ENCODE assay signal across 9 mouse cellular contexts in the genomic region with DNA sequence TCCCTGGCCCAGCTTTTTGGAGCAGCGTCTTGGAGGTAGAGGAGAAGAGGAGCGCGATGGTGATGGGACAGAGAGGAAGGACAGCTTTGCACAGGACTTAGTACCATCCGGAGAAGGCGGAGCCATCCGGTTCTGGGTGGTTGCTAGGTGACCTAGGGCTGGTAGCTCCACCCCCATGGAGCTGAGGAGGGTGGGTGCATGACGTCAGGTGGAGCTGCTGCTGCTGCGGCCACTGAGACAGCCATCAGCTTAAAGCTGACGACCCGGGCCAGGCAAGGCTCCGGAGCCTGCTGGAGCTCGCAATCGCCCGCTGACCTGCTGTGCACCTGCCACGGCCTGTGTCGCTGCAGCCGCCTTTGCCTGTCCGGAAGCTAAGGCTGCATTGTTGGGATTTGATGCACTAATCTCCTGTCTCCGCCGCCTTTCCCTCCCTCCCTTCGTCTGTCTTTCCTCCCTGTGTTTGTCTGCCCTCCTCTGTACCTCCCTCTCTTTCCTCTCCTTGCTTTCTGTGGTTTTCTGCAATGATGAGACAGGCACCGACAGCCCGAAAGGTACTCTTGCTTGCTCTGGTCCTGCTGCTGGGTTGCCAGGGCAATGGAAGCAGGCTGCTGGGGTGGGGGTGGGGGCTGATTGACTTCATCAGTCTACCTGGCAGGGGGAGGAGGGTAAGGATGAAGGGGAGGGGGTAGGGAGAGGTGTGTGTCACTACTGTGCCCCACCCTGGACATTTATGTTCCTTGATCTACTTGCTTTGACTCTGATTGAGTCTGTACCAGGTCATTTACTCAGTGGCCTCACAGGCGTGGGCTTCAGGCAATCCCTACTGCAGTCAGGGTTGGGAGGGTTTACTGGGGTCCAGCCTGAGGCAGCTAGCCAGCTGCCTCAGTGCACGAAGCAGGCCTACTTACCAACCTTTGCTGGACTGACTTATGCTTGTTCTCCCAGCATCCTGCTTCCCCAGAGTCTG. TPM values are rescaled to one million over a fixed set of nuclear protein-coding genes. Genes with fewer than 3 reads are reported as not detected.
DNase-seq lines count a peak whose midpoint lies in the region; ATAC-seq and TF ChIP-seq lines count a peak whose summit lies in the region.
"Had no signal": no experiment of that assay in that cellular context is flagged by ENCODE, and none has a peak within 500 bp of the region (broad histone marks: within the 10 kb centered on the region; RNA-seq: fewer than 3 reads in every experiment).

No protein-coding gene starts in this region.

- peaks cover 55% of the 10 kb centered on the region for H3K36me3 ChIP-seq in embryonic facial prominence, embryonic 14.5 days (ENCODE audit: control insufficient read depth, insufficient read depth, low read length)
- H3K36me3 ChIP-seq in heart, embryonic 15.5 days, result peaks cover 44% of the 10 kb centered on the region
- peaks cover 65% of the 10 kb centered on the region for H3K36me3 ChIP-seq in kidney, embryonic 15.5 days
- peaks cover 69% of the 10 kb centered on the region for H3K36me3 ChIP-seq in limb, embryonic 12.5 days
- H3K36me3 ChIP-seq in midbrain, embryonic 14.5 days (ENCODE audit: control insufficient read depth, insufficient read depth, low read length), result peaks cover 55% of the 10 kb centered on the region
- peaks cover 4% of the 10 kb centered on the region for H3K36me3 ChIP-seq in stomach, postnatal 0 days (ENCODE audit: control insufficient read depth, insufficient read depth, low read length)

- H3K4me3 ChIP-seq in embryonic facial prominence, embryonic 14.5 days (ENCODE audit: low read depth, low read length), result peak overlapping the region; percentile 30
- 0 out of 2 replicates have a peak overlapping the region, but pooled peaks have one; percentile 7 for H3K4me3 ChIP-seq in heart, embryonic 15.5 days
- peak overlapping the region; percentile 22 for H3K4me3 ChIP-seq in kidney, embryonic 15.5 days (replicated peaks)
- H3K4me3 ChIP-seq in limb, embryonic 12.5 days (replicated peaks), result peak overlapping the region; percentile 37
- peak overlapping the region; percentile 59 for H3K4me3 ChIP-seq in midbrain, embryonic 14.5 days (replicated peaks; ENCODE audit: low read depth, low read length)
- 0 out of 2 replicates have a peak overlapping the region, but pooled peaks have one; percentile 13 for H3K4me3 ChIP-seq in stomach, postnatal 0 days (ENCODE audit: low read depth, low read length)

- peaks cover 19% of the 10 kb centered on the region for H3K4me1 ChIP-seq in embryonic facial prominence, embryonic 14.5 days (ENCODE audit: control insufficient read depth, insufficient read depth, low read length)
- H3K4me1 ChIP-seq in heart, embryonic 15.5 days (replicated peaks), result peaks cover 20% of the 10 kb centered on the region
- H3K4me1 ChIP-seq in kidney, embryonic 15.5 days, result peaks cover 19% of the 10 kb centered on the region
- H3K4me1 ChIP-seq in limb, embryonic 12.5 days (replicated peaks), result peaks cover 26% of the 10 kb centered on the region
- peaks cover 24% of the 10 kb centered on the region for H3K4me1 ChIP-seq in midbrain, embryonic 14.5 days (ENCODE audit: control insufficient read depth, insufficient read depth, low read length)
- H3K4me1 ChIP-seq in stomach, postnatal 0 days (replicated peaks; ENCODE audit: control insufficient read depth, insufficient read depth), result no peaks in the 10 kb centered on the region

- peak; percentile 85 for ATAC-seq in embryonic facial prominence, embryonic 14.5 days (ENCODE audit: low read depth)
- peak; percentile 72; the same call in 1 of the 2 replicates for ATAC-seq in heart, embryonic 15.5 days (replicated peaks; ENCODE audit: insufficient number of reproducible peaks, insufficient read depth, low FRiP score, low read depth)
- ATAC-seq in kidney, embryonic 15.5 days (replicated peaks; ENCODE audit: low FRiP score), result peak; percentile 89
- peak; percentile 85 for ATAC-seq in limb, embryonic 12.5 days (ENCODE audit: insufficient number of reproducible peaks, insufficient read depth, low FRiP score, low TSS enrichment, low read depth)
- ATAC-seq in midbrain, embryonic 14.5 days (ENCODE audit: low FRiP score, low TSS enrichment), result peak; percentile 95
- ATAC-seq in stomach, postnatal 0 days (ENCODE audit: low FRiP score, low TSS enrichment), result peak; percentile 67

- no peaks in the 10 kb centered on the region for H3K9me3 ChIP-seq in embryonic facial prominence, embryonic 14.5 days (ENCODE audit: control insufficient read depth, low read length)
- no peaks in the 10 kb centered on the region for H3K9me3 ChIP-seq in heart, embryonic 15.5 days (replicated peaks)
- no peaks in the 10 kb centered on the region for H3K9me3 ChIP-seq in kidney, embryonic 15.5 days (replicated peaks)
- H3K9me3 ChIP-seq in limb, embryonic 12.5 days, result no peaks in the 10 kb centered on the region
- H3K9me3 ChIP-seq in midbrain, embryonic 14.5 days (ENCODE audit: control insufficient read depth, low read length), result no peaks in the 10 kb centered on the region
- no peaks in the 10 kb centered on the region for H3K9me3 ChIP-seq in stomach, postnatal 0 days (ENCODE audit: control insufficient read depth, low read length)

- 10% methylated on average over 19 of the region's 25 CpGs for WGBS in embryonic facial prominence, embryonic 14.5 days
- 27% methylated on average over 25 of the region's 25 CpGs for WGBS in heart, embryonic 15.5 days
- WGBS in kidney, embryonic 15.5 days, result 14% methylated on average over 25 of the region's 25 CpGs
- 3% methylated on average over 25 of the region's 25 CpGs for WGBS in limb, embryonic 12.5 days
- WGBS in midbrain, embryonic 14.5 days, result 3% methylated on average over 25 of the region's 25 CpGs
- 22% methylated on average over 22 of the region's 25 CpGs for WGBS in stomach, postnatal 0 days

- TF ChIP-seq EP300 in stomach, postnatal 0 days (optimal IDR thresholded peaks at IDR 0.05), result no peak

- no peak for TF ChIP-seq CTCF in stomach, postnatal 0 days (IDR thresholded peaks at IDR 0.05; ENCODE audit: low read depth)

- H3K27ac ChIP-seq in embryonic facial prominence, embryonic 14.5 days (replicated peaks; ENCODE audit: low read depth, low read length), result peak overlapping the region; percentile 77
- no peak overlapping the region for H3K27ac ChIP-seq in heart, embryonic 15.5 days
- H3K27ac ChIP-seq in kidney, embryonic 15.5 days, result no peak overlapping the region
- peak overlapping the region; percentile 72 for H3K27ac ChIP-seq in limb, embryonic 12.5 days
- H3K27ac ChIP-seq in midbrain, embryonic 14.5 days (replicated peaks; ENCODE audit: low read depth, low read length), result peak overlapping the region; percentile 93
- H3K27ac ChIP-seq in stomach, postnatal 0 days (replicated peaks), result no peak overlapping the region
- H3K27ac ChIP-seq: macrophage had no signal

- peak overlapping the region; percentile 50 for H3K4me2 ChIP-seq in embryonic facial prominence, embryonic 14.5 days (ENCODE audit: low read depth, low read length)
- H3K4me2 ChIP-seq in heart, embryonic 15.5 days, result peak overlapping the region; percentile 36
- peak overlapping the region; percentile 53 for H3K4me2 ChIP-seq in kidney, embryonic 15.5 days
- H3K4me2 ChIP-seq in limb, embryonic 12.5 days, result peak overlapping the region; percentile 61
- H3K4me2 ChIP-seq in midbrain, embryonic 14.5 days (ENCODE audit: low read length), result peak overlapping the region; percentile 57
- peak overlapping the region; percentile 36 for H3K4me2 ChIP-seq in stomach, postnatal 0 days (replicated peaks; ENCODE audit: low read depth)

- H3K9ac ChIP-seq in embryonic facial prominence, embryonic 14.5 days (ENCODE audit: low read depth, low read length), result peak overlapping the region; percentile 48
- H3K9ac ChIP-seq in heart, embryonic 15.5 days, result no peak overlapping the region
- H3K9ac ChIP-seq in kidney, embryonic 15.5 days, result peak overlapping the region; percentile 11; the same call in 1 of the 2 replicates
- peak overlapping the region; percentile 50 for H3K9ac ChIP-seq in limb, embryonic 12.5 days (replicated peaks)
- H3K9ac ChIP-seq in midbrain, embryonic 14.5 days (replicated peaks; ENCODE audit: low read length), result peak overlapping the region; percentile 81
- H3K9ac ChIP-seq in stomach, postnatal 0 days (ENCODE audit: low read length), result peak overlapping the region; percentile 27; the same call in 1 of the 2 replicates

- no peaks in the 10 kb centered on the region for H3K27me3 ChIP-seq in embryonic facial prominence, embryonic 14.5 days (replicated peaks; ENCODE audit: control insufficient read depth, insufficient read depth, low read length)
- no peaks in the 10 kb centered on the region for H3K27me3 ChIP-seq in heart, embryonic 15.5 days
- no peaks in the 10 kb centered on the region for H3K27me3 ChIP-seq in kidney, embryonic 15.5 days
- no peaks in the 10 kb centered on the region for H3K27me3 ChIP-seq in limb, embryonic 12.5 days
- no peaks in the 10 kb centered on the region for H3K27me3 ChIP-seq in midbrain, embryonic 14.5 days (ENCODE audit: control insufficient read depth, insufficient read depth, low read length)
- no peaks in the 10 kb centered on the region for H3K27me3 ChIP-seq in stomach, postnatal 0 days (ENCODE audit: control insufficient read depth, insufficient read depth, low read length)

- peak; percentile 31 for DNase-seq in gastrocnemius, adult 18-20 months (ENCODE audit: low spot score)
- no peak for DNase-seq in gastrocnemius, adult 8-10 months (ENCODE audit: low spot score in 2 of 2)
- DNase-seq in embryonic facial prominence, embryonic 14.5 days (ENCODE audit: low spot score), result peak; percentile 88
- DNase-seq in midbrain, embryonic 14.5 days, result peak; percentile 95
- peak; percentile 62 for DNase-seq in stomach, postnatal 0 days (ENCODE audit: low spot score)

RNA-seq across cellular contexts. Expression of gene Dctn1, which starts 20.5 kb away (rescaled TPM):
- 100 to 1,000 TPM; 124 to 133 TPM for total RNA-seq in gastrocnemius, adult 18-20 months (2021)
- 100 to 1,000 TPM; 117 to 131 (median 127) TPM for total RNA-seq in gastrocnemius, adult 8-10 months (2022)
- 84.5 and 101 TPM in 2 replicates for polyA plus RNA-seq in embryonic facial prominence, embryonic 14.5 days (2014; fragmentation: Nextera tagmentation; extraction: Ambion mirVana)
- polyA plus RNA-seq in heart, embryonic 15.5 days (2015; fragmentation: Nextera tagmentation; extraction: Ambion mirVana), result 60.3 and 82.8 TPM in 2 replicates
- polyA plus RNA-seq in kidney, embryonic 15.5 days (2015; fragmentation: Nextera tagmentation; extraction: Ambion mirVana), result 89.2 and 93.9 TPM in 2 replicates
- polyA plus RNA-seq in limb, embryonic 12.5 days (2016; fragmentation: Nextera tagmentation; extraction: Ambion mirVana), result 102 and 104 TPM in 2 replicates
- polyA plus RNA-seq in midbrain, embryonic 14.5 days (2014; fragmentation: Nextera tagmentation; extraction: Ambion mirVana), result 134 and 135 TPM in 2 replicates
- polyA plus RNA-seq in stomach, postnatal 0 days (2015; fragmentation: Nextera tagmentation; extraction: Ambion mirVana), result 42.9 and 43.5 TPM in 2 replicates

RNA-seq across cellular contexts. Expression of gene 1700003E16Rik, which starts 30.0 kb away (rescaled TPM):
- total RNA-seq in gastrocnemius, adult 18-20 months (2021), result under 1 TPM in 1 of 2 experiments, not detected in 1; 0.14 TPM
- total RNA-seq in gastrocnemius, adult 8-10 months (2022), result under 1 TPM in 2 of 4 experiments, not detected in 2; 0.13 to 0.15 TPM
- polyA plus RNA-seq in embryonic facial prominence, embryonic 14.5 days (2014; fragmentation: Nextera tagmentation; extraction: Ambion mirVana), result 3.1 and 6.3 TPM in 2 replicates
- polyA plus RNA-seq in heart, embryonic 15.5 days (2015; fragmentation: Nextera tagmentation; extraction: Ambion mirVana), result 0.91 and 1.6 TPM in 2 replicates
- polyA plus RNA-seq in kidney, embryonic 15.5 days (2015; fragmentation: Nextera tagmentation; extraction: Ambion mirVana), result 1.6 and 2.4 TPM in 2 replicates
- polyA plus RNA-seq in limb, embryonic 12.5 days (2016; fragmentation: Nextera tagmentation; extraction: Ambion mirVana), result 1.8 and 3.0 TPM in 2 replicates
- polyA plus RNA-seq in midbrain, embryonic 14.5 days (2014; fragmentation: Nextera tagmentation; extraction: Ambion mirVana), result 5.9 and 7.1 TPM in 2 replicates
- polyA plus RNA-seq in stomach, postnatal 0 days (2015; fragmentation: Nextera tagmentation; extraction: Ambion mirVana), result 1.1 TPM in 2 replicates

RNA-seq across cellular contexts. Expression of gene Wdr54, which starts 30.0 kb away (rescaled TPM):
- total RNA-seq in gastrocnemius, adult 18-20 months (2021), result 1 to 10 TPM; 1.2 to 1.9 TPM
- total RNA-seq in gastrocnemius, adult 8-10 months (2022), result 1 to 10 TPM in 3 of 4 experiments, under 1 TPM in 1; 0.87 to 2.3 (median 1.1) TPM
- polyA plus RNA-seq in embryonic facial prominence, embryonic 14.5 days (2014; fragmentation: Nextera tagmentation; extraction: Ambion mirVana), result 5.8 and 7.0 TPM in 2 replicates
- 3.4 and 4.3 TPM in 2 replicates for polyA plus RNA-seq in heart, embryonic 15.5 days (2015; fragmentation: Nextera tagmentation; extraction: Ambion mirVana)
- 6.6 and 8.3 TPM in 2 replicates for polyA plus RNA-seq in kidney, embryonic 15.5 days (2015; fragmentation: Nextera tagmentation; extraction: Ambion mirVana)
- 10.2 and 10.4 TPM in 2 replicates for polyA plus RNA-seq in limb, embryonic 12.5 days (2016; fragmentation: Nextera tagmentation; extraction: Ambion mirVana)
- polyA plus RNA-seq in midbrain, embryonic 14.5 days (2014; fragmentation: Nextera tagmentation; extraction: Ambion mirVana), result 19.4 and 30.3 TPM in 2 replicates
- 1.6 and 1.7 TPM in 2 replicates for polyA plus RNA-seq in stomach, postnatal 0 days (2015; fragmentation: Nextera tagmentation; extraction: Ambion mirVana)

RNA-seq across cellular contexts. Expression of gene Slc4a5, which starts 33.5 kb away (rescaled TPM):
- total RNA-seq in gastrocnemius, adult 18-20 months (2021), result not detected
- total RNA-seq in gastrocnemius, adult 8-10 months (2022), result not detected
- polyA plus RNA-seq in embryonic facial prominence, embryonic 14.5 days (2014; fragmentation: Nextera tagmentation; extraction: Ambion mirVana), result 0.47 and 0.57 TPM in 2 replicates
- polyA plus RNA-seq in heart, embryonic 15.5 days (2015; fragmentation: Nextera tagmentation; extraction: Ambion mirVana), result 0.22 and 0.28 TPM in 2 replicates
- 0.44 and 0.59 TPM in 2 replicates for polyA plus RNA-seq in kidney, embryonic 15.5 days (2015; fragmentation: Nextera tagmentation; extraction: Ambion mirVana)
- polyA plus RNA-seq in limb, embryonic 12.5 days (2016; fragmentation: Nextera tagmentation; extraction: Ambion mirVana), result 0.49 and 0.68 TPM in 2 replicates
- polyA plus RNA-seq in midbrain, embryonic 14.5 days (2014; fragmentation: Nextera tagmentation; extraction: Ambion mirVana), result 0.27 and 0.55 TPM in 2 replicates
- polyA plus RNA-seq in stomach, postnatal 0 days (2015; fragmentation: Nextera tagmentation; extraction: Ambion mirVana), result 0.08 and 0.18 TPM in 2 replicates
- polyA plus RNA-seq: macrophage had no signal

RNA-seq across cellular contexts. Expression of gene Rtkn, which starts 50.9 kb away (rescaled TPM):
- total RNA-seq in gastrocnemius, adult 18-20 months (2021), result 10 to 100 TPM in 1 of 2 experiments, 1 to 10 TPM in 1; 9.3 to 11.7 TPM
- total RNA-seq in gastrocnemius, adult 8-10 months (2022), result 10 to 100 TPM in 3 of 4 experiments, 1 to 10 TPM in 1; 9.0 to 12.2 (median 10.9) TPM
- 25.8 and 30.4 TPM in 2 replicates for polyA plus RNA-seq in embryonic facial prominence, embryonic 14.5 days (2014; fragmentation: Nextera tagmentation; extraction: Ambion mirVana)
- polyA plus RNA-seq in heart, embryonic 15.5 days (2015; fragmentation: Nextera tagmentation; extraction: Ambion mirVana), result 19.3 and 26.2 TPM in 2 replicates
- 31.5 and 33.7 TPM in 2 replicates for polyA plus RNA-seq in kidney, embryonic 15.5 days (2015; fragmentation: Nextera tagmentation; extraction: Ambion mirVana)
- polyA plus RNA-seq in limb, embryonic 12.5 days (2016; fragmentation: Nextera tagmentation; extraction: Ambion mirVana), result 62.0 and 62.6 TPM in 2 replicates
- polyA plus RNA-seq in midbrain, embryonic 14.5 days (2014; fragmentation: Nextera tagmentation; extraction: Ambion mirVana), result 5.0 and 8.8 TPM in 2 replicates
- 18.5 and 20.4 TPM in 2 replicates for polyA plus RNA-seq in stomach, postnatal 0 days (2015; fragmentation: Nextera tagmentation; extraction: Ambion mirVana)

Comparison
In these comparisons a context has a peak if more than half of its experiments do, and no peak if none do; other contexts are left out.
1. DNase-seq: peak in gastrocnemius, adult 18-20 months (single experiment), embryonic facial prominence, embryonic 14.5 days (single experiment), midbrain, embryonic 14.5 days (single experiment) and stomach, postnatal 0 days (single experiment); none in gastrocnemius, adult 8-10 months (0 of 2).
2. H3K27ac ChIP-seq: peak in embryonic facial prominence, embryonic 14.5 days (single experiment), limb, embryonic 12.5 days (single experiment) and midbrain, embryonic 14.5 days (single experiment); none in heart, embryonic 15.5 days (single experiment), kidney, embryonic 15.5 days (single experiment) and stomach, postnatal 0 days (single experiment).
3. H3K4me3 ChIP-seq: peak in every context shown above with its lines; median percentile 59 in midbrain, embryonic 14.5 days; 37 in limb, embryonic 12.5 days; 30 in embryonic facial prominence, embryonic 14.5 days; 22 in kidney, embryonic 15.5 days; 13 in stomach, postnatal 0 days; 7 in heart, embryonic 15.5 days.
4. Peak in every context shown above with its lines, with median percentiles within 50 percentile points of each other: ATAC-seq and H3K4me2 ChIP-seq.